Mouse (Mus musculus): ENCODE data around the gene Prg4.

DNA sequence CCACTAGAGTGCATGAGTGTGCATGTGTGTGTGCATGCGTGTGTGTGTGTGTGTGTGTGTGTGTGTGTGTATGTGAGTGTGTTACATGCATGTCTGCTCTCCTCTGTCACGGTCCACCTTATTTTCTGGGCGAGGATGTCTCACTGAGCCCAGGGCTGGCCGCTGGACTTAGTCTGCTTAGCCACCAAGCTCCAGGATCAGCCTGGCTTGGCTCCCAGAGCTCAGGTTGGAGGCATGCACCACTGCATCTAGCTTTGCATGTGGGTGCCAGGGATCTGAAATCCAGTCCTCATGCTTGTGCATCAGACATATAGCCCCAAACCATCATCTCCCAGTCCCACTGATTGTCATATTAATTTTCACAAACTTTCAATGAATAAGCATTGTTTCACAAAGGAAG is 2.3 kb downstream of the Prg4 start:
- TF ChIP-seq POLR2A (IDR thresholded peaks at IDR 0.05; ENCODE audit: extremely low read depth, insufficient read depth, low read length) (no peak), CTCF (IDR thresholded peaks at IDR 0.05; ENCODE audit: extremely low read depth, insufficient read depth, low read length) (no peak)

Data from cortical plate, adult 2 months (tissue).